Comparison of ENCODE assay signal across 29 mouse cellular contexts in genomic region chr1:106157961-106158515, GRCm38 (mm10). TPM values are rescaled to one million over a fixed set of nuclear protein-coding genes. Genes with fewer than 3 reads are reported as not detected.
DNase-seq lines count a peak whose midpoint lies in the region; ATAC-seq and TF ChIP-seq lines count a peak whose summit lies in the region.
"Had no signal": no experiment of that assay in that cellular context is flagged by ENCODE, and none has a peak within 500 bp of the region (broad histone marks: within the 10 kb centered on the region; RNA-seq: fewer than 3 reads in every experiment).

No protein-coding gene starts in this region.

- H3K27ac ChIP-seq in gastrocnemius, adult 2 months, result peak overlapping the region; percentile 12; the same call in 1 of the 2 replicates
- H3K27ac ChIP-seq: embryonic facial prominence, embryonic 10.5 days; hindbrain, embryonic 10.5 days; intestine, embryonic 15.5 days; limb, embryonic 12.5 days; liver, embryonic 14.5 days; lung, embryonic 15.5 days; midbrain, embryonic 12.5 days; stomach, embryonic 15.5 days had no signal

- intact Hi-C loops in gastrocnemius, adult 2 months (cut with DNase I), result no loop called here
- intact Hi-C loops in gastrocnemius, postnatal 14 days (cut with DNase I; ENCODE audit: low total_unique reads), result no loop called here

- H3K4me3 ChIP-seq in gastrocnemius, adult 2 months, result no peak overlapping the region
- H3K4me3 ChIP-seq in megakaryocyte, embryonic 14.5 days (replicated peaks), result peak overlapping the region; percentile 75
- H3K4me3 ChIP-seq: embryonic facial prominence, embryonic 10.5 days; hindbrain, embryonic 10.5 days; intestine, embryonic 15.5 days; limb, embryonic 12.5 days; lung, embryonic 15.5 days; midbrain, embryonic 12.5 days; stomach, embryonic 15.5 days had no signal

- no peaks in the 10 kb centered on the region for H3K27me3 ChIP-seq in megakaryocyte, embryonic 14.5 days (replicated peaks)
- H3K27me3 ChIP-seq in splenic B cell, adult 2 months (ENCODE audit: control insufficient read depth, insufficient read depth, low read length, poor library complexity, severe bottlenecking), result no peaks in the 10 kb centered on the region
- H3K27me3 ChIP-seq: intestine, embryonic 15.5 days; limb, embryonic 12.5 days; lung, embryonic 15.5 days; midbrain, embryonic 12.5 days; stomach, embryonic 15.5 days had no signal

- peak; percentile 39 for DNase-seq in gastrocnemius, adult 2 months
- no peak for DNase-seq in gastrocnemius, postnatal 14 days
- DNase-seq in splenic B cell, adult 2 months (ENCODE audit: low read depth, low spot score), result peak; percentile 77
- no peak for DNase-seq in right cerebral cortex, postnatal 10 days (ENCODE audit: low spot score in 2 of 2)
- no peak for DNase-seq in heart, adult 8-10 months (ENCODE audit: low spot score)
- DNase-seq: adrenal gland, adult 2 months; cerebellum, adult 2 months; cerebellum, postnatal 36 days; forebrain, postnatal 0 days; gastrocnemius, postnatal 36 days; kidney, adult 8-10 months; kidney, postnatal 14 days; lung, postnatal 4 days; right cerebral cortex, postnatal 25 days; spleen, adult 18-20 months; thymus, adult 18-20 months had no signal

- no peaks in the 10 kb centered on the region for H3K36me3 ChIP-seq in megakaryocyte, embryonic 14.5 days (replicated peaks; ENCODE audit: low read length)
- no peaks in the 10 kb centered on the region for H3K36me3 ChIP-seq in splenic B cell, adult 2 months (ENCODE audit: control insufficient read depth, insufficient read depth, low read length, poor library complexity, severe bottlenecking)
- H3K36me3 ChIP-seq: embryonic facial prominence, embryonic 10.5 days; hindbrain, embryonic 10.5 days; intestine, embryonic 15.5 days; limb, embryonic 12.5 days; lung, embryonic 15.5 days; midbrain, embryonic 12.5 days; stomach, embryonic 15.5 days had no signal

- no peak for ATAC-seq in megakaryocyte, adult 5-6 weeks (ENCODE audit: poor library complexity, severe bottlenecking)
- peak; percentile 11; the same call in 1 of the 2 replicates for ATAC-seq in granulocyte monocyte progenitor cell, adult 5-6 weeks (replicated peaks; ENCODE audit: poor library complexity, severe bottlenecking)
- ATAC-seq: CD4-positive, CD25-positive, alpha-beta regulatory T cell, adult 4 months; forebrain, postnatal 0 days; hindbrain, embryonic 16.5 days; intestine, embryonic 15.5 days had no signal

- H3K4me1 ChIP-seq in megakaryocyte, embryonic 14.5 days, result peaks cover 60% of the 10 kb centered on the region
- H3K4me1 ChIP-seq: intestine, embryonic 15.5 days; limb, embryonic 12.5 days; lung, embryonic 15.5 days; stomach, embryonic 15.5 days had no signal

- H3K9me3 ChIP-seq in megakaryocyte, embryonic 14.5 days, result 0 out of 2 replicates have a peak, but pooled peaks cover under 1% of the 10 kb centered on the region
- H3K9me3 ChIP-seq: embryonic facial prominence, embryonic 10.5 days; hindbrain, embryonic 10.5 days; intestine, embryonic 15.5 days; limb, embryonic 12.5 days; lung, embryonic 15.5 days; midbrain, embryonic 12.5 days; stomach, embryonic 15.5 days had no signal

- TF ChIP-seq CTCF in gastrocnemius, adult 2 months (IDR thresholded peaks at IDR 0.05), result no peak

RNA-seq across cellular contexts. Expression of gene Phlpp1, which starts 13.5 kb away (rescaled TPM):
- total RNA-seq in gastrocnemius, adult 2 months (2021), result 1 to 10 TPM; 8.1 to 9.0 TPM
- 1 to 10 TPM; 7.1 to 8.5 TPM for total RNA-seq in gastrocnemius, postnatal 14 days (2021)
- polyA plus RNA-seq in megakaryocyte, embryonic 14.5 days (2012; ENCODE audit: insufficient read depth, low replicate concordance), result 0.67 and 2.4 TPM in 2 replicates
- total RNA-seq in megakaryocyte, adult 5-6 weeks (2015), result 1.8 and 2.6 TPM in 2 replicates
- 2.7 and 3.8 TPM in 2 replicates for total RNA-seq in megakaryocyte, adult 5-6 weeks (2017)
- 0.94 and 2.2 TPM in 2 replicates for total RNA-seq in granulocyte monocyte progenitor cell, adult 5-6 weeks (2014; fragmentation: Nextera tagmentation)
- 1.7 and 2.1 TPM in 2 replicates for total RNA-seq in granulocyte monocyte progenitor cell, adult 5-6 weeks (2017)
- total RNA-seq in heart, adult 8-10 months (2022), result 10 to 100 TPM; 15.4 to 17.3 (median 16.4) TPM

Comparison
In these comparisons a context has a peak if more than half of its experiments do, and no peak if none do; other contexts are left out.
1. DNase-seq: peak in gastrocnemius, adult 2 months (single experiment) and splenic B cell, adult 2 months (single experiment); none in gastrocnemius, postnatal 14 days (single experiment), right cerebral cortex, postnatal 10 days (0 of 2) and heart, adult 8-10 months (single experiment).